Mouse (Mus musculus): Measurements from ENCODE around the gene Clec4e. TPM values are rescaled to one million over a fixed set of nuclear protein-coding genes. Genes with fewer than 3 reads are reported as not detected.
"Not testable (repeated sequence)": the region's sequence is repeated elsewhere in the genome, so short reads cannot be mapped to it uniquely, and the experiment has no call there.

Gene Clec4e
- polyA plus RNA-seq, 1 experiment, result not detected

- Histone ChIP-seq H3K4me3 (ENCODE audit: insufficient read depth, low read depth, low read length) (no peak overlapping the region), H3K4me1 (ENCODE audit: control insufficient read depth, insufficient read depth, insufficient read length, low read length) (no peaks in the 10 kb centered on the region)
Observed at GRCm38 (mm10) chr6:123259889-123260603, 29.6 kb downstream of the Clec4e start.

GRCm38 (mm10) chr6:123258946-123259345 is 30.7 kb downstream of the Clec4e start:
- Histone ChIP-seq H3K27ac (replicated peaks; ENCODE audit: low read depth, low read length) (no peak overlapping the region), H3K4me1 (ENCODE audit: control insufficient read depth, insufficient read depth, insufficient read length, low read length) (no peaks in the 10 kb centered on the region), H3K4me3 (ENCODE audit: insufficient read depth, low read depth, low read length) (no peak overlapping the region)

More at GRCm38 (mm10) chr6:123259889-123260603, 29.6 kb downstream of the Clec4e start:
- no peak overlapping the region for H3K27ac ChIP-seq (replicated peaks; ENCODE audit: low read depth, low read length)

- H3K27ac ChIP-seq (replicated peaks; ENCODE audit: low read depth, low read length), result peak overlapping the region; percentile 82
- H3K4me3 ChIP-seq (ENCODE audit: insufficient read depth, low read depth, low read length), result no peak overlapping the region
- H3K4me1 ChIP-seq (ENCODE audit: control insufficient read depth, insufficient read depth, insufficient read length, low read length), result no peaks in the 10 kb centered on the region
Observed at GRCm38 (mm10) chr6:123252735-123253134, 36.9 kb downstream of the Clec4e start.

- not testable (repeated sequence) for H3K27ac ChIP-seq (replicated peaks; ENCODE audit: low read depth, low read length); H3K4me1 ChIP-seq (ENCODE audit: control insufficient read depth, insufficient read depth, insufficient read length, low read length); H3K4me3 ChIP-seq (ENCODE audit: insufficient read depth, low read depth, low read length)
Observed at GRCm38 (mm10) chr6:123248862-123249261, 40.8 kb downstream of the Clec4e start.

- H3K4me3 ChIP-seq (ENCODE audit: insufficient read depth, low read depth, low read length), result no peak overlapping the region
- no peaks in the 10 kb centered on the region for H3K4me1 ChIP-seq (ENCODE audit: control insufficient read depth, insufficient read depth, insufficient read length, low read length)
- no peak overlapping the region for H3K27ac ChIP-seq (replicated peaks; ENCODE audit: low read depth, low read length)
Observed at GRCm38 (mm10) chr6:123244201-123244600, 45.5 kb downstream of the Clec4e start.

GRCm38 (mm10) chr6:123237582-123237981 is 52.1 kb downstream of the Clec4e start:
- Histone ChIP-seq H3K4me1 (ENCODE audit: control insufficient read depth, insufficient read depth, insufficient read length, low read length) (no peaks in the 10 kb centered on the region), H3K27ac (replicated peaks; ENCODE audit: low read depth, low read length) (no peak overlapping the region)

More at GRCm38 (mm10) chr6:123237582-123237981, 52.1 kb downstream of the Clec4e start:
- H3K4me3 ChIP-seq (ENCODE audit: insufficient read depth, low read depth, low read length), result no peak overlapping the region

Other genes starting within 250 kb of the Clec4e start
- 1.9 and 4.6 TPM in 2 replicates for gene Clec4b1, start 239.9 kb downstream of the Clec4e start, polyA plus RNA-seq (2012; ENCODE audit: insufficient read depth, insufficient read length, missing spikeins)
- 4.4 and 13.6 TPM in 2 replicates for gene Clec4a2, start 183.4 kb downstream of the Clec4e start, polyA plus RNA-seq (2012; ENCODE audit: insufficient read depth, insufficient read length, missing spikeins)
- gene Clec4b2, start 117.0 kb downstream of the Clec4e start, polyA plus RNA-seq (2012; ENCODE audit: insufficient read depth, insufficient read length, missing spikeins), result not detected in 2 replicates
- gene Clec4n, start 60.0 kb downstream of the Clec4e start, polyA plus RNA-seq (2012; ENCODE audit: insufficient read depth, insufficient read length, missing spikeins), result 0.95 and 2.8 TPM in 2 replicates
- gene Clec4d, start 27.8 kb downstream of the Clec4e start, polyA plus RNA-seq (2012; ENCODE audit: insufficient read depth, insufficient read length, missing spikeins), result not detected in 2 replicates
- gene Vmn2r19, start 18.5 kb upstream of the Clec4e start, polyA plus RNA-seq (2012; ENCODE audit: insufficient read depth, insufficient read length, missing spikeins), result not detected in 2 replicates
- gene Vmn2r20, start 128.2 kb upstream of the Clec4e start, polyA plus RNA-seq (2012; ENCODE audit: insufficient read depth, insufficient read length, missing spikeins), result not detected in 2 replicates
- not detected in 2 replicates for gene Vmn2r21, start 243.5 kb upstream of the Clec4e start, polyA plus RNA-seq (2012; ENCODE audit: insufficient read depth, insufficient read length, missing spikeins)